Mouse (Mus musculus): ENCODE measurements around the gene Spag6. TPM values are rescaled to one million over a fixed set of nuclear protein-coding genes. Genes with fewer than 3 reads are reported as not detected.

Spag6 gene
- polyA plus RNA-seq (2015; fragmentation: Nextera tagmentation; extraction: Ambion mirVana) = 0.24 and 0.28 TPM in 2 replicates

GRCm38 (mm10) chr2:18693871-18694610 lies at the start of gene Spag6:
Gene Spag6 (plus strand): TSS chr2:18694032.
- Histone ChIP-seq H3K9ac (replicated peaks) (peak within 1 kb of the TSS; percentile 73), H3K4me3 (replicated peaks) (peak within 1 kb of the TSS; percentile 57), H3K36me3 (no peaks in the 10 kb centered on the region), H3K9me3 (no peaks in the 10 kb centered on the region), H3K27ac (peak within 1 kb of the TSS; percentile 69), H3K4me2 (replicated peaks) (peak within 1 kb of the TSS; percentile 83), H3K27me3 (peaks cover 79% of the 10 kb centered on the region), H3K4me1 (replicated peaks) (peaks cover 38% of the 10 kb centered on the region)
- peak; percentile 78 for ATAC-seq
- under 1% methylated on average over 45 of the region's 61 CpGs for WGBS

GRCm38 (mm10) chr2:18648563-18648962 lies 45.3 kb upstream of the Spag6 start:
- H3K27me3 ChIP-seq = no peaks in the 10 kb centered on the region
- H3K36me3 ChIP-seq = no peaks in the 10 kb centered on the region
- WGBS = 82% methylated on average over 4 of the region's 4 CpGs
- H3K9ac ChIP-seq (replicated peaks) = no peak overlapping the region
- H3K4me1 ChIP-seq (replicated peaks) = no peaks in the 10 kb centered on the region
- H3K27ac ChIP-seq = no peak overlapping the region
- H3K4me2 ChIP-seq (replicated peaks) = no peak overlapping the region
- no peak overlapping the region for H3K4me3 ChIP-seq (replicated peaks)
- ATAC-seq = no peak
- H3K9me3 ChIP-seq = no peaks in the 10 kb centered on the region

GRCm38 (mm10) chr2:18654821-18655220 lies 39.0 kb upstream of the Spag6 start:
- H3K27me3 ChIP-seq = no peaks in the 10 kb centered on the region
- no peaks in the 10 kb centered on the region for H3K36me3 ChIP-seq
- no peak overlapping the region for H3K9ac ChIP-seq (replicated peaks)
- no peaks in the 10 kb centered on the region for H3K4me1 ChIP-seq (replicated peaks)
- ATAC-seq = no peak
- no peak overlapping the region for H3K27ac ChIP-seq
- WGBS = 82% methylated on average over 5 of the region's 5 CpGs
- no peaks in the 10 kb centered on the region for H3K9me3 ChIP-seq
- H3K4me3 ChIP-seq (replicated peaks) = no peak overlapping the region
- H3K4me2 ChIP-seq (replicated peaks) = no peak overlapping the region

GRCm38 (mm10) chr2:18664003-18664402 lies 29.8 kb upstream of the Spag6 start:
- no peak overlapping the region for H3K9ac ChIP-seq (replicated peaks)
- H3K36me3 ChIP-seq = no peaks in the 10 kb centered on the region
- no peaks in the 10 kb centered on the region for H3K4me1 ChIP-seq (replicated peaks)
- 93% methylated on average over 3 of the region's 3 CpGs for WGBS
- no peaks in the 10 kb centered on the region for H3K9me3 ChIP-seq
- no peak overlapping the region for H3K4me2 ChIP-seq (replicated peaks)
- no peak overlapping the region for H3K27ac ChIP-seq
- no peak for ATAC-seq
- peaks cover 8% of the 10 kb centered on the region; the same call in 1 of the 2 replicates for H3K27me3 ChIP-seq
- H3K4me3 ChIP-seq (replicated peaks) = no peak overlapping the region

GRCm38 (mm10) chr2:18671041-18671440 lies 22.8 kb upstream of the Spag6 start:
- 0 out of 2 replicates have a peak overlapping the region, but pooled peaks have one; percentile 20 for H3K4me2 ChIP-seq (replicated peaks)
- WGBS = 3% methylated on average over 6 of the region's 6 CpGs

GRCm38 (mm10) chr2:18672133-18672765 lies 21.6 kb upstream of the Spag6 start, which contains the start of gene Commd3:
Gene Commd3 (plus strand): TSS chr2:18672384.
- WGBS = under 1% methylated on average over 90 of the region's 91 CpGs
- ATAC-seq = peak; percentile 91
- no peaks in the 10 kb centered on the region for H3K9me3 ChIP-seq
- H3K4me2 ChIP-seq (replicated peaks) = peak within 1 kb of the TSS; percentile 88
- no peaks in the 10 kb centered on the region for H3K36me3 ChIP-seq
- peaks cover 22% of the 10 kb centered on the region for H3K4me1 ChIP-seq (replicated peaks)
- peaks cover 27% of the 10 kb centered on the region for H3K27me3 ChIP-seq
- H3K9ac ChIP-seq (replicated peaks) = peak within 1 kb of the TSS; percentile 99
- peak within 1 kb of the TSS; percentile 71 for H3K4me3 ChIP-seq (replicated peaks)
- peak within 1 kb of the TSS; percentile 99 for H3K27ac ChIP-seq

More at GRCm38 (mm10) chr2:18671041-18671440, 22.8 kb upstream of the Spag6 start:
- Histone ChIP-seq H3K9me3 (no peaks in the 10 kb centered on the region), H3K4me3 (replicated peaks) (no peak overlapping the region), H3K4me1 (replicated peaks) (peaks cover 22% of the 10 kb centered on the region), H3K27me3 (peaks cover 27% of the 10 kb centered on the region), H3K9ac (replicated peaks) (no peak overlapping the region), H3K27ac (no peak overlapping the region), H3K36me3 (no peaks in the 10 kb centered on the region)
- ATAC-seq = no peak

GRCm38 (mm10) chr2:18672766-18673164 lies 21.1 kb upstream of the Spag6 start:
- Histone ChIP-seq H3K36me3 (no peaks in the 10 kb centered on the region), H3K9me3 (no peaks in the 10 kb centered on the region), H3K9ac (replicated peaks) (peak overlapping the region; percentile 99), H3K27ac (peak overlapping the region; percentile 99), H3K4me3 (replicated peaks) (peak overlapping the region; percentile 71), H3K4me1 (replicated peaks) (peaks cover 22% of the 10 kb centered on the region), H3K27me3 (peaks cover 24% of the 10 kb centered on the region), H3K4me2 (replicated peaks) (peak overlapping the region; percentile 88)
- under 1% methylated on average over 11 of the region's 11 CpGs for WGBS
- ATAC-seq = no peak

GRCm38 (mm10) chr2:18673766-18674165 lies 20.1 kb upstream of the Spag6 start:
- Histone ChIP-seq H3K4me2 (replicated peaks) (peak overlapping the region; percentile 19; the same call in 1 of the 2 replicates), H3K4me3 (replicated peaks) (no peak overlapping the region), H3K4me1 (replicated peaks) (peaks cover 31% of the 10 kb centered on the region), H3K36me3 (no peaks in the 10 kb centered on the region), H3K27me3 (peaks cover 20% of the 10 kb centered on the region), H3K9me3 (no peaks in the 10 kb centered on the region), H3K27ac (no peak overlapping the region), H3K9ac (replicated peaks) (no peak overlapping the region)
- ATAC-seq = no peak
- 45% methylated on average over 4 of the region's 4 CpGs for WGBS

GRCm38 (mm10) chr2:18674193-18674902 lies 19.5 kb upstream of the Spag6 start:
- no peaks in the 10 kb centered on the region for H3K9me3 ChIP-seq
- H3K36me3 ChIP-seq = no peaks in the 10 kb centered on the region
- peaks cover 35% of the 10 kb centered on the region for H3K4me1 ChIP-seq (replicated peaks)
- WGBS = 42% methylated on average over 4 of the region's 4 CpGs
- no peak overlapping the region for H3K9ac ChIP-seq (replicated peaks)
- peak overlapping the region; percentile 19; the same call in 1 of the 2 replicates for H3K4me2 ChIP-seq (replicated peaks)
- no peak overlapping the region for H3K27ac ChIP-seq
- no peak for ATAC-seq
- no peak overlapping the region for H3K4me3 ChIP-seq (replicated peaks)
- H3K27me3 ChIP-seq = peaks cover 24% of the 10 kb centered on the region

GRCm38 (mm10) chr2:18675681-18676456 lies 18.0 kb upstream of the Spag6 start:
- no peak for ATAC-seq
- peaks cover 48% of the 10 kb centered on the region for H3K4me1 ChIP-seq (replicated peaks)

GRCm38 (mm10) chr2:18676457-18676935 lies 17.3 kb upstream of the Spag6 start:
- Histone ChIP-seq H3K9me3 (no peaks in the 10 kb centered on the region), H3K4me1 (replicated peaks) (peaks cover 51% of the 10 kb centered on the region), H3K9ac (replicated peaks) (peak overlapping the region; percentile 96), H3K4me3 (replicated peaks) (peak overlapping the region; percentile 89), H3K27me3 (peaks cover 46% of the 10 kb centered on the region), H3K36me3 (no peaks in the 10 kb centered on the region), H3K4me2 (replicated peaks) (peak overlapping the region; percentile 85), H3K27ac (peak overlapping the region; percentile 98)
- WGBS = 0% methylated on average over 10 of the region's 64 CpGs
- peak; percentile 87 for ATAC-seq

More at GRCm38 (mm10) chr2:18675681-18676456, 18.0 kb upstream of the Spag6 start:
- H3K9ac ChIP-seq (replicated peaks) = peak overlapping the region; percentile 96
- H3K4me3 ChIP-seq (replicated peaks) = peak overlapping the region; percentile 89
- H3K9me3 ChIP-seq = no peaks in the 10 kb centered on the region
- H3K4me2 ChIP-seq (replicated peaks) = peak overlapping the region; percentile 85
- H3K36me3 ChIP-seq = no peaks in the 10 kb centered on the region
- WGBS = 4% methylated on average over 40 of the region's 42 CpGs
- H3K27me3 ChIP-seq = peaks cover 40% of the 10 kb centered on the region
- peak overlapping the region; percentile 98 for H3K27ac ChIP-seq
